Mouse (Mus musculus): Measurements from ENCODE around the gene Fkbp15.

DNA sequence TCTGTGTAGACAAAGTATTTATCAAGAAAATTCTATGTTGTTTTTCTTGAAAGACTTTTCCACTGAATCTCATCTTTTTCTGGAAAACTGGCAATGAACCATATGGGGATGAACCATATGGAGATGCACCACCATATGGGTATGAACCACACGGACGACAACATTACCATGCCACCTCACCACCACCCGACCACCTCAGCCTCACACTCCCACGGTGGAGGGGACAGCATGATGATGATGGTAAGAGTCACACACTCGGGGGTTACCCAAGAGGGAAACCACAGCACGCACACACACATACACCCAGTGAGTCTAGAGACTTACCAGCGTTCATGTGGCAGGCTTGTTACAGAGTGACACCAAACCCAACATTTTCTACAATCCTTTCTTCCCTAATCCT is 25.1 kb upstream of the Fkbp15 start:
- TF ChIP-seq CTCF (IDR thresholded peaks at IDR 0.05; ENCODE audit: low read depth, low read length) = no peak
- TF ChIP-seq POLR2A (IDR thresholded peaks at IDR 0.05; ENCODE audit: extremely low read depth, insufficient read depth, low read length) = no peak
